ENCODE assay signal across 14 mouse cellular contexts in genomic region chr17:14544343-14545002, GRCm38 (mm10).
A peak's percentile ranks its signal among the peaks of the same experiment; 100 is the strongest.
DNase-seq lines count a peak whose midpoint lies in the region; ATAC-seq and TF ChIP-seq lines count a peak whose summit lies in the region.
"Had no signal": no experiment of that assay in that cellular context is flagged by ENCODE, and none has a peak within 500 bp of the region (broad histone marks: within the 10 kb centered on the region; RNA-seq: fewer than 3 reads in every experiment).

No protein-coding gene starts in this region.

- H3K27me3 ChIP-seq in kidney, postnatal 0 days (ENCODE audit: insufficient read depth, low read length), result no peaks in the 10 kb centered on the region
- no peaks in the 10 kb centered on the region for H3K27me3 ChIP-seq in kidney, embryonic 15.5 days
- H3K27me3 ChIP-seq in forebrain, embryonic 14.5 days (replicated peaks; ENCODE audit: control insufficient read depth, insufficient read depth, low read length), result no peaks in the 10 kb centered on the region
- H3K27me3 ChIP-seq in forebrain, postnatal 0 days (ENCODE audit: insufficient read depth, low read length), result no peaks in the 10 kb centered on the region
- H3K27me3 ChIP-seq in midbrain, embryonic 15.5 days (replicated peaks), result no peaks in the 10 kb centered on the region
- H3K27me3 ChIP-seq in cerebellum, adult 2 months (ENCODE audit: control insufficient read depth, insufficient read depth, low read length), result no peaks in the 10 kb centered on the region
- H3K27me3 ChIP-seq: limb, embryonic 13.5 days had no signal

- no peaks in the 10 kb centered on the region for H3K9me3 ChIP-seq in kidney, postnatal 0 days (replicated peaks; ENCODE audit: low read length)
- peaks cover 8% of the 10 kb centered on the region for H3K9me3 ChIP-seq in kidney, embryonic 15.5 days (replicated peaks)
- peaks cover 6% of the 10 kb centered on the region; the same call in 1 of the 2 replicates for H3K9me3 ChIP-seq in forebrain, embryonic 14.5 days (replicated peaks; ENCODE audit: control insufficient read depth, low read length)
- H3K9me3 ChIP-seq in forebrain, postnatal 0 days (ENCODE audit: low read length), result no peaks in the 10 kb centered on the region
- H3K9me3 ChIP-seq in midbrain, embryonic 15.5 days, result no peaks in the 10 kb centered on the region

- DNase-seq in kidney, postnatal 0 days (ENCODE audit: low spot score), result peak; percentile 38
- DNase-seq in forebrain, embryonic 14.5 days (ENCODE audit: low spot score), result peak; percentile 78
- peak; percentile 67 for DNase-seq in forebrain, postnatal 0 days
- DNase-seq in thymus, postnatal 14 days, result no peak
- DNase-seq in cerebellum, adult 2 months, result no peak
- DNase-seq: adrenal gland, adult 2 months; cerebellum, adult 18-20 months; gastrocnemius, postnatal 36 days; lung, postnatal 4 days; right cerebral cortex, postnatal 14 days had no signal

- no peak overlapping the region for H3K27ac ChIP-seq in kidney, postnatal 0 days
- no peak overlapping the region for H3K27ac ChIP-seq in kidney, embryonic 15.5 days
- H3K27ac ChIP-seq in forebrain, embryonic 14.5 days (ENCODE audit: low read depth, low read length), result no peak overlapping the region
- no peak overlapping the region for H3K27ac ChIP-seq in forebrain, postnatal 0 days (ENCODE audit: low read depth, low read length)
- H3K27ac ChIP-seq in midbrain, embryonic 15.5 days, result no peak overlapping the region
- no peak overlapping the region for H3K27ac ChIP-seq in cerebellum, adult 2 months (ENCODE audit: insufficient read depth, low read length)

- TF ChIP-seq CTCF in kidney, postnatal 0 days (IDR thresholded peaks at IDR 0.05; ENCODE audit: low read depth), result no peak
- TF ChIP-seq CTCF in forebrain, postnatal 0 days (IDR thresholded peaks at IDR 0.05; ENCODE audit: low read depth), result no peak
- no peak for TF ChIP-seq CTCF in cerebellum, adult 2 months (IDR thresholded peaks at IDR 0.05; ENCODE audit: borderline replicate concordance, insufficient read depth, low read depth, low read length)

- H3K4me3 ChIP-seq in kidney, postnatal 0 days (replicated peaks; ENCODE audit: low read depth, low read length), result no peak overlapping the region
- no peak overlapping the region for H3K4me3 ChIP-seq in kidney, embryonic 15.5 days (replicated peaks)
- no peak overlapping the region for H3K4me3 ChIP-seq in forebrain, embryonic 14.5 days (ENCODE audit: low read depth, low read length)
- no peak overlapping the region for H3K4me3 ChIP-seq in forebrain, postnatal 0 days (ENCODE audit: low read depth, low read length)
- no peak overlapping the region for H3K4me3 ChIP-seq in midbrain, embryonic 15.5 days
- no peak overlapping the region for H3K4me3 ChIP-seq in cerebellum, adult 2 months (replicated peaks; ENCODE audit: insufficient read depth, low read depth, low read length)
- H3K4me3 ChIP-seq: limb, embryonic 13.5 days had no signal

- no peaks in the 10 kb centered on the region for H3K4me1 ChIP-seq in kidney, postnatal 0 days (replicated peaks; ENCODE audit: insufficient read depth, low read length)
- H3K4me1 ChIP-seq in kidney, embryonic 15.5 days, result 0 out of 2 replicates have a peak, but pooled peaks cover 6% of the 10 kb centered on the region
- H3K4me1 ChIP-seq in forebrain, embryonic 14.5 days (ENCODE audit: control insufficient read depth, insufficient read depth, low read length), result no peaks in the 10 kb centered on the region
- H3K4me1 ChIP-seq in forebrain, postnatal 0 days (ENCODE audit: insufficient read depth), result no peaks in the 10 kb centered on the region
- H3K4me1 ChIP-seq in midbrain, embryonic 15.5 days, result no peaks in the 10 kb centered on the region
- no peaks in the 10 kb centered on the region for H3K4me1 ChIP-seq in cerebellum, adult 2 months (ENCODE audit: control insufficient read depth, insufficient read depth, low read length)
- H3K4me1 ChIP-seq: limb, embryonic 13.5 days had no signal

- ATAC-seq in kidney, postnatal 0 days (replicated peaks; ENCODE audit: low FRiP score, low read depth), result no peak
- ATAC-seq in kidney, embryonic 15.5 days (replicated peaks; ENCODE audit: low FRiP score), result no peak
- ATAC-seq in forebrain, embryonic 14.5 days, result peak; percentile 86
- peak; percentile 92 for ATAC-seq in forebrain, postnatal 0 days
- peak; percentile 93 for ATAC-seq in midbrain, embryonic 15.5 days (replicated peaks)
- ATAC-seq: CD4-positive, CD25-positive, alpha-beta regulatory T cell, adult 4 months had no signal

- WGBS in kidney, postnatal 0 days, result 50% methylated on average over 4 of the region's 4 CpGs
- WGBS in kidney, embryonic 15.5 days, result 51% methylated on average over 4 of the region's 4 CpGs
- 56% methylated on average over 4 of the region's 4 CpGs for WGBS in forebrain, embryonic 14.5 days
- 40% methylated on average over 4 of the region's 4 CpGs for WGBS in forebrain, postnatal 0 days
- 55% methylated on average over 4 of the region's 4 CpGs for WGBS in midbrain, embryonic 15.5 days
- WGBS in cerebellum, adult 2 months, result 60% methylated on average over 4 of the region's 4 CpGs

- H3K4me2 ChIP-seq in kidney, postnatal 0 days (ENCODE audit: low read length), result no peak overlapping the region
- H3K4me2 ChIP-seq in kidney, embryonic 15.5 days, result no peak overlapping the region
- no peak overlapping the region for H3K4me2 ChIP-seq in forebrain, embryonic 14.5 days (ENCODE audit: low read length)
- no peak overlapping the region for H3K4me2 ChIP-seq in forebrain, postnatal 0 days (ENCODE audit: low read depth)
- no peak overlapping the region for H3K4me2 ChIP-seq in midbrain, embryonic 15.5 days
- H3K4me2 ChIP-seq: limb, embryonic 13.5 days had no signal

- no peaks in the 10 kb centered on the region for H3K36me3 ChIP-seq in kidney, postnatal 0 days (ENCODE audit: insufficient read depth, low read length)
- no peaks in the 10 kb centered on the region for H3K36me3 ChIP-seq in kidney, embryonic 15.5 days
- H3K36me3 ChIP-seq in forebrain, embryonic 14.5 days (ENCODE audit: control insufficient read depth, insufficient read depth, low read length), result no peaks in the 10 kb centered on the region
- no peaks in the 10 kb centered on the region for H3K36me3 ChIP-seq in forebrain, postnatal 0 days (ENCODE audit: insufficient read depth)
- no peaks in the 10 kb centered on the region for H3K36me3 ChIP-seq in midbrain, embryonic 15.5 days (replicated peaks)
- H3K36me3 ChIP-seq: limb, embryonic 13.5 days had no signal

- TF ChIP-seq POLR2A in cerebellum, adult 2 months (IDR thresholded peaks at IDR 0.05; ENCODE audit: borderline replicate concordance, insufficient read depth, low read length), result no peak

- no peak overlapping the region for H3K9ac ChIP-seq in kidney, postnatal 0 days (ENCODE audit: low read depth, low read length)
- H3K9ac ChIP-seq in kidney, embryonic 15.5 days, result no peak overlapping the region
- H3K9ac ChIP-seq in forebrain, embryonic 14.5 days (ENCODE audit: low read length), result no peak overlapping the region
- H3K9ac ChIP-seq in forebrain, postnatal 0 days, result no peak overlapping the region
- no peak overlapping the region for H3K9ac ChIP-seq in midbrain, embryonic 15.5 days
- H3K9ac ChIP-seq: limb, embryonic 13.5 days had no signal

Comparison
In these comparisons a context has a peak if more than half of its experiments do, and no peak if none do; other contexts are left out.
1. ATAC-seq: peak in forebrain, embryonic 14.5 days (single experiment), forebrain, postnatal 0 days (single experiment) and midbrain, embryonic 15.5 days (single experiment); none in kidney, postnatal 0 days (single experiment) and kidney, embryonic 15.5 days (single experiment).
2. DNase-seq: peak in kidney, postnatal 0 days (single experiment), forebrain, embryonic 14.5 days (single experiment) and forebrain, postnatal 0 days (single experiment); none in thymus, postnatal 14 days (single experiment) and cerebellum, adult 2 months (0 of 2).